Mouse (Mus musculus): ENCODE measurements at regions not wholly inside any gene's neighbourhood (a gene's known extent, or its start where the extent isn't known, plus 50 kb on each side); places are given as distances from the start of the nearest gene placed in this dataset.
A peak's percentile ranks its signal among the peaks of the same experiment; 100 is the strongest.

- DNase-seq (ENCODE audit: inconsistent ontology term): no peak
Measured at GRCm38 (mm10) chr6:19755647-19756046, 889.5 kb downstream of the Ankrd7 start.

GRCm38 (mm10) chr6:19765410-19765809 is 899.3 kb downstream of the Ankrd7 start:
- DNase-seq (ENCODE audit: inconsistent ontology term): peak; percentile 2

Measured in Muller cell, postnatal 12 days (primary cell).